Mouse (Mus musculus) cerebral cortex, adult 2 months (tissue): ENCODE data around the gene Rsf1.

Experiments used
- WGBS: fragments of 180-500 bp; shearing (Covaris S2); methylation state at CpG from one replicate; pipeline ENCODE4 v1.1.7; 2018; 5-methylcytosine and 5-hydroxymethylcytosine counted together

Rsf1 gene

DNA sequence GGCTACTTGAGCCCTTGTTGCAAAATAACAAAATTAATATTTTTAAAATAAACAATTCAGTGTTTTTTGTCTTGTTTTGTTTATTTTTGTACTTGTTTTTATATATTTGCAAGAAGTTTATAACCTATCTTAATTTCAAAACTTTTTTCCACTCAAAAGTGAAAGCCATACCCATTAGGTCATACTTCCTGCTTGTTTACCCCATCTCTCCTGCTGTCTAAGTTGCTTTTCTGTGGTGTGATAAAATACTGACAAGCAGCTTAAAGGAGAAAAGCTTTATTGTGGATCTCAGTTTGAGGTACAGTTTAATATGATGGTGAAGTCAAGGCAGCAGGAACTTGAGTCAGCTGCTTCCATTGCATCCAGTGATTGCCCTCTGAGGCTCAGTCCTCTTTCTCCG, 53.2 kb downstream of the Rsf1 start:
- 89% methylated on average over 1 of the region's 1 CpGs for WGBS

DNA sequence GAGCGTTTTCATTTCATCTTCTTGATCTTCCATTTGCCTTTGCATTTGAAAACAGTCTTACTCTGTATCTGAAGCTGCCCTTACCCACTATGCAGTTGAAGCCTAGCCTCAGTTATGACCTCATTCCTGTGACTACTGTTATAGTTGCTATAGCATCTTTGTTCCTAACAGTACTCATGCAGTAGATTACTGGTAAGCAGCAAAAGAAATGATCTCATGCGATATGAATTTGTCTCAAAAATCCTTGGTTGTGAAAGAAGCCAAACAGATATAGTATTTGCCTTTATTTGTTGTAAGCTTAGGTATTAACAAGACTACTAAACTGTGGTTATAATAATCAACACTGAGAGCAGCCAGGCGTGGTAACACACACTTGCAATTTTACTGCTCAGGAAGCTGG, 65.4 kb downstream of the Rsf1 start:
- WGBS, result 73% methylated on average over 3 of the region's 3 CpGs

DNA sequence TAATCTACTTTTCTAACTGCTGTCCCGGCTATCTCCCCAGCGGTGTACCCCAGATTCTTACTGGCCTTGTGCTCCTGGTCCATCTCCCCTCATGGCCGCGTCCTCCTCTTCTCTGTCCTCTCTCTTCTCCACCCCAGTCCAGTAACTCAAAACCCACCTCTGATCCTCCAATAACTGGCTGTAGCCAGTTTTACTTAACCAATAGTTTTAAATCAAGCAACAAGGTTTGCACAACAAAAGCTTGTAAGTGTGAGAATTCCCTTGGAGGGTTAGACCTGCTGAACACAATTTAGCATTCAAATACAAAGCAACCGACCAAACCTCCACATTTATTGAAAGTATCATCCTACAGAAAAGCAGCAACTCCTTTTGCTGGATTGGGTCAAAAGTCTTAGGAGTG, 68.0 kb downstream of the Rsf1 start:
- 94% methylated on average over 5 of the region's 5 CpGs for WGBS

DNA sequence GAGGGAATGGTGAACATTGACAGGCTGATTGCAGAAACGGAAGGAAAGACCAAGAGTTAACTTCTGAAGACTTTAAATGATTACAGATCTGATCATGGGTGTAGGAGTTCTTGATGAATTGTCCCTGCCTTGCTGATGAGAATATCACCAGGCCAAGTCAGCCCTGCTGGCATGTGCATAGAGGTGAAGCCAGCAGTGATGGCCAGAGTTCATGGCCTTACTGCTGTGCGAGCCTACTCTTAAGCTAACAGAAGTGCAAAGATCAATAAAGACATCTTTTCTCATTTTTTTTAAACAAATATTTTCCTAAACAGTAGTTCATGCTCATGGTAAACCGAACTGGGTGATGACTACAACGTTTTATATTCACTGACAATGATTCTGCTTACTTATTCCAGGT, 71.0 kb downstream of the Rsf1 start:
- 88% methylated on average over 4 of the region's 4 CpGs for WGBS

DNA sequence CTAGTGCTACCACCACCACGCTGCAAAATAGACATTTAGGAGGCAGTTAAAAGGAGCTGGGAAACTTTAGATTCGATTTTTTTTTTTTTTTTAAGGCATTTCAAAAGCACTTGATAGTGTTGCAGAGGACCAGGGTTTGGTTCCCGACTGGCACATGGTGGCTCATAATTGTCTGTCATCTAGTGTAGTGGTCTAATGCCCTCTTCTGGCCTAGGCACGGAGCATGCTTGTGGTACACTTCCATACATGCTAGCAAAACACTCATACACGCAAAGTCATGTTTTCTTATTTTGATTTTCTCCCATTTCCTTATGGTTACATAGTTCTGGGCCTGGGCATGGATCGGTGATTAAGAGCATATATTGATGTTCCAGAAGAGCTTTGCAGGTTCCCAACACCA, 76.5 kb downstream of the Rsf1 start:
- WGBS, result 84% methylated on average over 6 of the region's 6 CpGs

DNA sequence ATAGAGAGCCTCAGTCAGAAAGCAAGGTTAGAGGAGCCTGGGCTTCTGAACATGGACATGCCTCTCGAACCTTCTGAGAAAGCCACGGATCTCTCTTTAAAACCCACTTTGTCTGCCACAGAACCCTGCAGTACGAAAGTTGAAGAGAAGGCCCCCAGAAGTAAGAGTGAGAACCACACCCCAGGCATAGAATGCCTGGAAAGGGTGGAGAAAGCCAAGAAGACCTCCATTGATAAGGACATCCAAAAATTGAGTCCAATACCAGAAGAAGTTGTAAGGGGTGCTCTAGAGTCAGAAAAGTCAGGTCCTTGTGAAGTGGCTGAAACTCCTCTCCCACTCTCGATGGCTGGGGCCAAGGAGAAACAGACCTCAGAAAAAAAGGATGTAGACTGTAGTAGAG, 81.9 kb downstream of the Rsf1 start:
- 91% methylated on average over 4 of the region's 4 CpGs for WGBS

DNA sequence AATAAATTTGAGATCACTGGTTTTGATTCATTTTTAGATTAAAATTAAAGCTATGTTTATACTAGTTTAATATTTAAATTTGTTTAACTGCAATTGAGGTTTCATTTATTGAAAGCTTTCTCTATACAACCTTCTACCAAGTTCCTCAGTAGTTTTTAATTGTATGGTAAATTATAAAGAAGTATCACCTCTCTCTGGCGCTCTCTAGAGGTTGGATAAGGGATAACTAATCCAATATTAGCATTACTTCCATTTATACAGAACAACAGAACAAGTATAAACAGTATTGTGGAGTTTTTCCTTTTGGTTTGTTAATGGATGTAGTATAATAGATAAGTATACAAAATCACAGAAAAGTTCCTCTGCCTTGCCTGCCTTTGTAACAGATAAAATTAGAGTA, 99.5 kb downstream of the Rsf1 start:
- 14% methylated on average over 1 of the region's 1 CpGs for WGBS

DNA sequence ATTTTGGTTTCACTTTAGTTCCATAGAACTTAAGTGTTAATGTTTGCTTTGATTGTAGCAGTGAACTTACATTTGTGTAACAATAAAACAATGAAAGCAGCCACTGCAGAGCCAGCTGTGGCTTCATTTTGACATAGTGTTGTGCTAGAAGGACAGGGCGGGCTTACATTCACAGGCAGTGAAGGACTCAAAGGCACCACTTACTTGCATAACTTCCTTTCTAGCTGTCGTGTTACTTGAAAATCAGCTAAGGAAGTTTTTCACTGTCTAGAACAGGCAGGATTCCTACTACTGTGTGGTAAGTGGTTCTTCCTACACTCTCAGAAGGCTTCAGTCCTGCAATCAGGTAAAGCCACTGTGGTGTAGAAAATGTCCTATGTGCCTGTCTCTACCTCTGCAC, 108.1 kb downstream of the Rsf1 start:
- 61% methylated on average over 2 of the region's 2 CpGs for WGBS

DNA sequence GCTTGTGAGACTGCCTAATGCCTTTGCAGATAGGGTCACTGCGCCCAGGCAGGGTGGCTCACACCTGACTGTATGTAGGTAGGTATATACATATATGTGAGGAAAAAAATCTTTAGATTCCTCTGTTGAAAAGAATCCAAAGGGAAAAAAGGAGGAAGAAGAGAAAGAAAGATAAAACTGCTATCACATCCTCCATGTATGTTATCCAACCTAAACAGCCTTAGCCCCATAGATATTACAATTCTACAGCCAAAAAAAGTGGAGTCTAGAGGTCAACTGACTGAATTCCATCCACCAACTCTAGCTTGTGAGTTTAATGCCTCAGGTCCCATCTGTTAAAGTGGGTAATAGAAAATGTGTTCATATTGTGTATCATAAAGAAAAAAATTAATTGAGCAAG, 115.8 kb downstream of the Rsf1 start:
- 98% methylated on average over 1 of the region's 1 CpGs for WGBS

DNA sequence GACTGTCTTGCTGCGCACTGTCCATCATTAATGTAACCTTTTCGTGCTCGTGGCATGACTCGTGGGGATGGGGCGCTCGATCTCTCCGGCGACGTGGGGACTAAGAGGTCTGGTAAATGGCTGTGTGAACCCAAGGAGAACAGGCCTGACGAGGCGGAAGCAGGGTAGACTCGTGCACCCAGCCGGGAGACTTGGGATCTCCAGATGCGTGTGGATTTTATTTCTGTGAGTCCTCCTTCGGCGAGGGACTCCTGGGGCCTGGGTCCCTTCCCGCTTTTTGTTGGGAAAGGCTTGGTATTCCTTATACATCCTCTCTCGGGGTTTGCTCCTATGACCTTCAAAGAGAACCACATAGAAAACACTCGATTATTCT, 116.4 kb downstream of the Rsf1 start:
- WGBS, result 34% methylated on average over 19 of the region's 19 CpGs

DNA sequence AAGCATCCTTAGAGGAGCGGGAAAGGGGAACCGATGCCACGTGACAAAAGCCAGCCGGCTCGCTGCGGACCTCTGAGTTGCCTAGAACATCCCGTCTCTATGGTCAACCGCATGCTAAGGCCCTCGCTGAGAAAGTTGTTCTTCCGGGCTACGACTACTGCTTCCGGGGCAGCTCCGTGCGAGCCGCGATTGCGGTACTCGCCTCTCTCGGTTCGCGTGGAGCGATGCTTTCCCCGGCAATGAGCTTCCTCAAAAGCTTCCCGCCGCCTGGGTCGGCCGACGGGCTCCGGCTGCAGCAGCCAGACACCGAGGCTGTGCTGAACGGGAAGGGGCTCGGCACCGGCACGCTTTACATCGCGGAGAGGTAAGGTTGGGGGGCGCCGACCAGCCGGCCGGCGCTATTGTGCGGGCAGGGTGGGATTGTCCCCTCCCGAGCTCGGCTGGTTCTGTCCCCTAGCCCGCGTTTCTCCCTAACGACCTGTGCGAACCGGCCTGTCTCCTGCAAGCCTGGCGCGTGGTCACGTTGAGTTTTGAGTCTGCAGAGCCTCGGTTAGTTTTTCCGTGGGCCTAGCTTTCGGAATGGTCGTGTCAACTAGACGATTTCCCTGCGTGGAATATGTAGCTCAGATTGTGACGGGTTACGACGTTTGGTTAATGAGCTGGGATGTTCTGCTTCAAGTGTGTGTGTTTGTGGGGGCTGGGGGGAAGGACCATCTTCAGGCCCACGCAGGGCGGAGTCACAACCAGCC, 117.0 kb downstream of the Rsf1 start, which contains the start of gene Clns1a:
Gene Clns1a (plus strand): TSS at position 129 of the 749 bp plus-strand sequence.
- under 1% methylated on average over 62 of the region's 63 CpGs for WGBS

DNA sequence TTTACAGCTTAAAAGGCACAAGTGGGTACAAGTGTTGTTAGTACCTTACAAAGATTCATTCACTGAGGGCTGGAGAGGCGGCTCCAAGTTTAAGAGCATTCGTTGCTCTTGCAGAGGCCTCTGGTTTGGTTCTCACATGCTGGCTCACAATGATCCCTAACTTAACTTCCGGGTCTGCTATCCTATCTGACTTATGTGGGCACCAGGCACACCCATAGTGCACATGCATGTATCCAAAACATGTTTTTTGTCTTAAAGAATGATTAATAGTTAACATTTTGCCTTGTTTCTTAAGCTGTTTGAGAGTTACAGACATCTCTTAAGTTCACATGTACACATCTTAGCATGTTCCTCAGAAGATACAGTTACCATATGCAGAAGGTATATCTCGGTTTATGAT, 120.5 kb downstream of the Rsf1 start:
- 80% methylated on average over 4 of the region's 4 CpGs for WGBS

DNA sequence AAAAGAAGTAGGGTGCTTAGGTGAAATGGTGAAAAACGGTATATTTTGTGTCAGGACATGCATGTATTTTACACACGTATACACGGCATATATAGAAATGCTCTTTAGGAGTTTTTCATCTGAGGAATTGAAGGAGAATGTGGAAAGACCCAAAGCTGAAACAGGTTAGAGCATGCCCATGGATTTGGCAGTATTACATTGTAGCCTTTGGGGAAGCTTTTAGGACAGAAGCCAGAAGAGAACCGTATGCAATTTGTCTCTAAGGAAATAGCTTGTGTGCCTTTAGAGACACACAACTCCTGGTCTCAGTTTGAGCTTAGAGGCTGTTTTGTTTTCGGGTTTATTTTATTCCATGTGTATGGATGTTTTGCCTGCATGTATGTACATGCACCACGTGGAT, 121.4 kb downstream of the Rsf1 start:
- 63% methylated on average over 6 of the region's 6 CpGs for WGBS

DNA sequence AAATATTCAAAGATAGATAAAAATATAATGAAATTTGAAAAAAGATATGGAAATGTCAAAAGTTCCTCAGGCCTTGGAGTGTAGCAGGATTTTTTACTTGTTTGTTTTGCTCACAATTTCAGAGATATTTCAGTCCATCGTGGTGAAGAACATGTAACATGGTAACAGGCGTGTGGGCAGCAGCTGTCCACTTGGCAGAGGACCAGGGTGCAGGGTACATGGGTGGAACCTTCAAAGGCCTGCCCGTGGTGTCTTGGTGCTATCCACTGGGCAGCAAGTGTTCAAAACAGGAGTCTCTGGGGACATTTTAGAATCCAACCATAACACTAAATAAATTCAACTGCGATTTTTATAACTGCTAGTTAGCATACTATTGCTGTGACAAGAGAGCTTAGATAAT, 127.4 kb downstream of the Rsf1 start:
- WGBS, result 46% methylated on average over 4 of the region's 4 CpGs

DNA sequence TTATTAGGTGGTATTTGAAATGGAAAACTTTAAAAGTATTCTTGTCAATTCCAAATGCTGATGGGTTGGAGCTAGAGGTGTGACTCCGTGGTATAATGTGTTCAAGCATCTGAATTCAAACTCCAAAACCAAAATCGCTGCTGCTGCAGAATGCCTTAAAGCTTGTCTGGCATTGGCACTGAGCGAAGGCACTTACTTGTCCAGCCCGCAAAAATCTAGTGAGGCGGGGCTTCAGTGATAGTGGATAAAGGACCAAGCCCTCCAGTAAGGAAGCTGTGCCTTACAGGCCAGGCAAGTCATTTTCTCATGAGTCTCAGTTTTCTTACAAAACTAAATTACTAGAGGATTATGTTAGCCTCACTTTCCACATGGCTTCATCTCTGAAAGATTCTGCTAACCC, 128.1 kb downstream of the Rsf1 start:
- WGBS, result 80% methylated on average over 5 of the region's 5 CpGs

DNA sequence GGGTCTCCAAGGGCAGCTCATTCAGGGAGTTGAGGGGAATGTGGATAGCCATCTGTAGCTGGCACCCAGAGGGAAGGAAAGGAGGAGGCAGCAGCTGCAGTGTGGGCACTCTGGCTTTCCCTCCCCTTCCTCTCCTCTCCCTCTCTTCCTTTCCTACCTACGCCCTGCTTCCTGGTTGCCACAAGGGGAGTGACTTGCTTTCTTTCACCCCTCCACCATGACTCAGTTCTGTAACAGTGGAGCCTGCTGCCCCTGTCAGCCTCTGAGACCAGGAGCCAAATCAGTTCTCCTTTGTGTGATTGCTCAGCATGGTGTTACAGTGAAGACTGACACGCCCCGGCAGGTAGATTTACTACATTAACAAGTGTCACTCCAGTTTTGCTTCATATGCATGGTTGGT, 129.5 kb downstream of the Rsf1 start:
- WGBS, result 54% methylated on average over 3 of the region's 3 CpGs

DNA sequence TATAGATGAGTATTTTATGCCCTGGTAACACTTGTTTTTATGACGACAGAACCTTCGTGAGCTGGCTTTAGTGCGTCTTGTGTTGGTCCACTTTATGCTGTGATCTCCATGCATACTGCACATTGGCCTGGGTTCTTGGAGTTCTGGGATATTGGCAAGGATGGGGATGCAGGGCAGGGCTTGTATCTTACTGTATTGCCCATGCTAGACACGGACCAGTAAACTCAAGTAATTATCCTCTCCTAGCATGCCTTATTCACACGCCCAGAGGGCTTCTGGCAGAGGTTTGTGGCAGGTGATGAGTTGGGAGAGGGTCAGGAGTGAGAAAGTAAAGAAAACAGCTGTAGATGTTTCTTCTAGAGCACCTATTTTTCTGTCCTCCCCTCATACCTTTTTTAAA, 135.0 kb downstream of the Rsf1 start:
- WGBS, result 97% methylated on average over 5 of the region's 5 CpGs

DNA sequence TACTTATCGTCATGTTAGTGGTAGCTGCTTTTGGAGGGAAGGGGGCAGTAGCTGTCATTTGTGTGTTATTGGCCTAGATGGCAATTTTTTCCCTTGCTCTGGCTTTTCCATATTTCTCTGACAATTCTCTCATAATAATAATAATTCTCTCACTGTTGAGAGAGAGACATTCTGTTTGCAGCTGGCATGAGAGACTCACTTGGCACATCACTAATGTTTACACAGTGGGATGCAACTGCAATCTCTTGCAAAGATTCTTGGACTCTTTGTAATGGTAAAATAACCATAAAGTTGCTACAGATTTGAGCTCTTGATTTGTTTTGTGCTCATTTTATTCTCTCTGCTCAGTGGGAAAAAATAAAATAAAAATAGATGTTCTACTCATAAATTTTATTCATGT, 137.6 kb downstream of the Rsf1 start:
- 76% methylated on average over 1 of the region's 1 CpGs for WGBS

DNA sequence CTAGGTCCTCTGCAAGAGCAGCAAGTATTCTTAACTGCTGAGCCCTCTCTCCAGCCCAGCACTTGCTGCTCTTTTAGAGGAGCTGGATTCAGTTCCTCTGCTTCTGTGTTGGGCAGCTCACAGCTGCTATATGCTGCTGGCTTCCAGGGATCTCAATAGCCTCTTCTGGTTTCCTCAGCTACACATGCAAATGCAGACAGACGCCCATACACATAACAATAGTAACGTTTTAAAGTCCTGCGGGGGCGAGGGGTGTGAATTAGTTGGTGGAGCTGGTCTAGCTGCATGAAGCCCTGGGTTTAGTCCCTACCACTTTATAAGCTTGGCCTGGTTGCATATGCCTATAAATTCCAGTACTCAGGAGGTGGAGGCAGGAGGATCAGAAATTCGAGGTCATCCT, 139.4 kb downstream of the Rsf1 start:
- WGBS, result 50% methylated on average over 5 of the region's 5 CpGs

DNA sequence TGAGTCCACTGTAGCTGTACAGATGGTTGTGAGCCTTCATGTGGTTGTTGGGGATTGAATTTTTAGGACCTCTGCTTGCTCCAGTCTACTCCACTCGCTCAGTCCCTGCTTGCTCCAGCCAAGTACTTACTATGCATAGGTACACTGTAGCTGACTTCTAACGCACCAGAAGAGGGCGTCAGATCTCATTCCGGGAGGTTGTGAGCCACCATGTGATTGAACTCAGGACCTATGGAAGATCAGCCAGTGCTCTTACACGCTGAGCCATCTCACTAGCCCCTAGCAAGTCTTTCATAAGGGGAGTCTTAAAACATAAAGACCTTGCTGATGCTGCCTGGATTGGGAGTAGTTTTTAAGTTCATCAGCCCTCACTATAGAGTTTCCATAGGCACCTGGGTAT, 140.4 kb downstream of the Rsf1 start:
- 69% methylated on average over 5 of the region's 5 CpGs for WGBS

DNA sequence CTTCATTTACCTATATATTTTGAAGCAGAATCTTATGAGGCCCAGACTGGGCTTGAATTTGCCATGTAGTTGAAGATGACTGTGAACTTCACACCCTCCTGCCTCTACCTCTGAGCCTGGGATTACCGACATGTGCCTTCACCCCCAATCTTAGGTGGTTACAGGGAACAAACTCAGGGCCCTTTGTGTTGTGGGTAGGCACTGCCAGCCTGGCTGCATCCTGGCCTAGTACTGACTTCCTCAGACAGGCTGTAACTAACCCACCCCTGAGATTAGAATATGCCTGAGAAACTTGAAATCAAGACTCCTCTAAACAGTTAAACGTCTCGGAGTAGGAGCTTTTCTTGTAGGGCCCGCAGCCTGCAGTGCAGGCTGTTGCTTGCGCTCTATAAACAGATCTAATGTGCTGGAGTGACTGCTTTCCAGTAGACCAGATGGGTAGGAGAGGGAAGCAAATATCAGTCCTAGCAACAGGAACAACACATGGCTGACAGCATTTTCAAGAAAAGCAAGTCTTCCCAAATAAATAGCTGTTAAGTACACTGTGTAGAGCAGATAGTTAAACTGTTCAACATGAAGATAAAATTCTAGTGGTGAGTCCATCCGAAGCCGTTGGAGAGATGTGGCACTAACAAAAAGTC, 142.7 kb downstream of the Rsf1 start:
- WGBS, result 55% methylated on average over 7 of the region's 7 CpGs

DNA sequence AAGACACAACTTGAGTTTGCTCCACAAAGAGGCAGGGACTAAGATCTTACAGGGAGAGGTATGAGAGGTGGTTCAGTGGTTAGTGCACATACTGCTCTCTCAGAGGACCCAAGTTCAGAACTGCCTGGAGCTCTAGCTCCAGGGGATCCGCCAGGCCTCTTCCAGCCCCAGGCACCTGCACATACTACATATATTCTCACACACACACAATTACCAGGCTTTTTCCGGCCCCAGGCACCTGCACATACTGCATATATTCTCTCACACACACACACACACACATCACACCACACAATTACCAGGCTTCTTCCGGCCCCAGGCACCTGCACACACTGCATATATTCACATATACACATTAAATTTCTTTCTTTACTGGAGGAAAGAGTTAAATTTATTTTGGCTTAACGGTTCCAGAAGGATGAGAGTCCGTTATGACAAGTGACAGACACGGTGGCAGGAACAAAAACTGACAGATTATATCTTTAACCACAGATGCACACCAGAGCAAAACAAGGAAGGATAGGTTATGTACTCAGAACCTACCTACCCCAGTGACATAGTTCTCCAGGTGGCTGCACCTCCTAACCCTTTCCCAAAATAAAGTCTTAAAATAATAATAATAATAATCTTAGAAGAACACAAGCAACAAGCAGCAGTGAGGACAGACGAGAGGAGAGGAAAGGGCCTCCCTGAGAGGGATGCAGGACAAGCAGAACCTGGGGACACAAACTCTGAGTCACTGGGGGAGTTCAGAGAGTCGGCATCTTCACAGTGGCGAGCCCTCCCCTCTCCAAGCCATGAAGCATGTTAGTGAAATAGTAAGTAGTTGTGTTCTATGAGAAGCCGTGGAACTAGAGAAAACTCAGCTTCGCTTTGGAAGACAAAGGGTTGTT, 144.2 kb downstream of the Rsf1 start:
- WGBS, result 79% methylated on average over 11 of the region's 11 CpGs

DNA sequence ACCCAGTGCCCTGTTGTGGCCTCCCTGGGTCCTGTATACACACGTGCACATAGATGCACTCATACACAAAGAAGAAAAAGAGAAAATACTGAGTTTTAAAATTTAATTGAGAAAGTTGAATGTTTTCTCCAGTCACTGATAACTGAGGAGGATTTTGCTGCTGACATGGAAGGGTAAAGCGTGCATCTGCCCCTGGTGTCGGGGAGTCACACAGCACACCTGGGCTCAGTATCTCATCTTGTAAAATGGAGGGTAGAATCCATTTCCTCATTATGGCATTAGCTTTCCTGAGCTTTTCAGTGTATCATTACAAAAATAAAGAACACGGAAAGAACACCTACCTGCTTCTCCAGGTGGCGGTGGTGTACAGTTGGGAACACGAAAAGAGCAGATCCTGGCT, 145.7 kb downstream of the Rsf1 start:
- WGBS, result 96% methylated on average over 6 of the region's 6 CpGs
